ENCODE assay signal across 9 mouse cellular contexts in the genomic region with DNA sequence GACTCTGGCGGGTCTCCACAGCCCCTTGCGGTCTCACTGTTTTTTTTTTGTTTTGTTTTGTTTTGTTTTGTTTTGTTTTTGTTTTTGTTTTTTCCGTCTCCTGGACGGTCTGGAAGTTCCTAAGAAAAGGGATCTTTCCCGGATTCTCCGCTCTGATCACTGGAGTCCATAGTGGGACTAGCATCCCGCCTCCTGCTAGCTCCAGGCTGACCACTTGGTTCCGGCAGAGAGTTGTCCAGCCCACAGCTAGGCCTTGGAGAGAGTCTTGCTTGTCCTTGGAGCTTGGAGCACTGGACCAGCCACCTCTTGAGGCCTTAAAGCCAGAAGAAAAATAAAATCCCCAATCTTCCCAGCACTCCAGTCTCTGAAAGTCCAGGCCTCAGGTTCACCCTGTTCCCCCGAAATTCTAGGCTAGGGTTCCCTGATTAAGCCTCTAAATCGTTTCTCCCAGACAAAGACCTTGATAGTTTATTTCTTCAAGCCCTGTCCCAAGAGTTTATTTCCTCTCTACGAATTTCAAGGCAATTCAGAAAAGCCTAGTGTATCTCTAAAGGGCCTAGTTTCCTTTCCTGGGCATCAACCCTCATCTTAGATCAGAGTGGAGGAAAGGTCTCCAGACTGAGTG. TPM values are rescaled to one million over a fixed set of nuclear protein-coding genes. Genes with fewer than 3 reads are reported as not detected.
A peak's percentile ranks its signal among the peaks of the same experiment; 100 is the strongest.
DNase-seq lines count a peak whose midpoint lies in the region; ATAC-seq and TF ChIP-seq lines count a peak whose summit lies in the region.
"Had no signal": no experiment of that assay in that cellular context is flagged by ENCODE, and none has a peak within 500 bp of the region (broad histone marks: within the 10 kb centered on the region; RNA-seq: fewer than 3 reads in every experiment).

No protein-coding gene starts in this region.

- TF ChIP-seq POLR2A in brain, embryonic 14.5 days (IDR thresholded peaks at IDR 0.05; ENCODE audit: borderline replicate concordance, extremely low read depth, insufficient read depth, insufficient read length, poor library complexity, severe bottlenecking), result no peak

- peaks cover 7% of the 10 kb centered on the region; the same call in 1 of the 2 replicates for H3K36me3 ChIP-seq in forebrain, embryonic 10.5 days (replicated peaks)
- H3K36me3 ChIP-seq in forebrain, embryonic 15.5 days, result no peaks in the 10 kb centered on the region
- H3K36me3 ChIP-seq in hindbrain, embryonic 16.5 days (ENCODE audit: control insufficient read depth, insufficient read depth, low read length), result no peaks in the 10 kb centered on the region
- H3K36me3 ChIP-seq in liver, postnatal 0 days (replicated peaks; ENCODE audit: insufficient read depth, low read length), result no peaks in the 10 kb centered on the region

- peaks cover 100% of the 10 kb centered on the region for H3K27me3 ChIP-seq in forebrain, embryonic 10.5 days (ENCODE audit: poor library complexity, severe bottlenecking)
- peaks cover 87% of the 10 kb centered on the region for H3K27me3 ChIP-seq in forebrain, embryonic 15.5 days
- peaks cover 28% of the 10 kb centered on the region for H3K27me3 ChIP-seq in hindbrain, embryonic 16.5 days (replicated peaks; ENCODE audit: control insufficient read depth, insufficient read depth, low read length)
- H3K27me3 ChIP-seq in liver, postnatal 0 days (ENCODE audit: insufficient read depth, low read length), result peaks cover 96% of the 10 kb centered on the region

- peak overlapping the region; percentile 82 for H3K27ac ChIP-seq in forebrain, embryonic 10.5 days
- no peak overlapping the region for H3K27ac ChIP-seq in forebrain, embryonic 15.5 days (replicated peaks)
- H3K27ac ChIP-seq in hindbrain, embryonic 16.5 days (ENCODE audit: low read depth, low read length), result no peak overlapping the region
- H3K27ac ChIP-seq in liver, postnatal 0 days (ENCODE audit: low read depth), result no peak overlapping the region

- WGBS in forebrain, embryonic 10.5 days, result 2% methylated on average over 11 of the region's 11 CpGs
- WGBS in forebrain, embryonic 15.5 days, result 3% methylated on average over 11 of the region's 11 CpGs
- WGBS in hindbrain, embryonic 16.5 days, result 5% methylated on average over 11 of the region's 11 CpGs
- 5% methylated on average over 11 of the region's 11 CpGs for WGBS in liver, postnatal 0 days (ENCODE audit: insufficient replicate concordance)

- ATAC-seq in forebrain, embryonic 15.5 days (replicated peaks), result no peak
- no peak for ATAC-seq in hindbrain, embryonic 16.5 days
- ATAC-seq in liver, postnatal 0 days, result no peak
- no peak for ATAC-seq in frontal cortex, adult (ENCODE audit: low TSS enrichment)

- TF ChIP-seq EP300 in liver, postnatal 0 days (IDR thresholded peaks at IDR 0.05; ENCODE audit: low read depth), result no peak

- no peak overlapping the region for H3K9ac ChIP-seq in forebrain, embryonic 15.5 days (replicated peaks)
- H3K9ac ChIP-seq in hindbrain, embryonic 16.5 days (ENCODE audit: low read depth, low read length), result no peak overlapping the region
- peak overlapping the region; percentile 57 for H3K9ac ChIP-seq in liver, postnatal 0 days (replicated peaks)

- H3K9me3 ChIP-seq in forebrain, embryonic 10.5 days, result no peaks in the 10 kb centered on the region
- no peaks in the 10 kb centered on the region for H3K9me3 ChIP-seq in forebrain, embryonic 15.5 days
- no peaks in the 10 kb centered on the region for H3K9me3 ChIP-seq in hindbrain, embryonic 16.5 days (ENCODE audit: control insufficient read depth, low read length)
- no peaks in the 10 kb centered on the region for H3K9me3 ChIP-seq in liver, postnatal 0 days (ENCODE audit: low read length)

- H3K4me2 ChIP-seq in forebrain, embryonic 15.5 days (replicated peaks), result no peak overlapping the region
- no peak overlapping the region; the same call in 1 of the 2 replicates for H3K4me2 ChIP-seq in hindbrain, embryonic 16.5 days (ENCODE audit: low read length)
- H3K4me2 ChIP-seq in liver, postnatal 0 days (ENCODE audit: low read depth, low read length), result peak overlapping the region; percentile 62

- TF ChIP-seq CTCF in brain, embryonic 14.5 days (IDR thresholded peaks at IDR 0.05; ENCODE audit: borderline replicate concordance, extremely low read depth, insufficient read depth, insufficient read length), result no peak
- TF ChIP-seq CTCF in liver, postnatal 0 days (IDR thresholded peaks at IDR 0.05; ENCODE audit: low read depth), result no peak

- peaks cover 65% of the 10 kb centered on the region for H3K4me1 ChIP-seq in forebrain, embryonic 10.5 days
- H3K4me1 ChIP-seq in forebrain, embryonic 15.5 days, result peaks cover 43% of the 10 kb centered on the region
- H3K4me1 ChIP-seq in hindbrain, embryonic 16.5 days (ENCODE audit: control insufficient read depth, insufficient read depth, low read depth, low read length), result peaks cover 20% of the 10 kb centered on the region
- H3K4me1 ChIP-seq in liver, postnatal 0 days (ENCODE audit: insufficient read depth), result peaks cover 15% of the 10 kb centered on the region

- H3K4me3 ChIP-seq in forebrain, embryonic 10.5 days, result peak overlapping the region; percentile 55
- H3K4me3 ChIP-seq in forebrain, embryonic 15.5 days, result no peak overlapping the region
- H3K4me3 ChIP-seq in hindbrain, embryonic 16.5 days (ENCODE audit: low read length), result peak overlapping the region; percentile 0; the same call in 1 of the 2 replicates
- H3K4me3 ChIP-seq in liver, postnatal 0 days (ENCODE audit: low read depth, low read length), result peak overlapping the region; percentile 52

- peak; percentile 56 for DNase-seq in forebrain, embryonic 10.5 days (ENCODE audit: extremely low spot score, low spot score)
- DNase-seq in brain, embryonic 14.5 days (ENCODE audit: low read depth), result peak; percentile 53
- no peak for DNase-seq in liver, postnatal 0 days
- no peak for DNase-seq in thymus, postnatal 10 days (ENCODE audit: low spot score in 2 of 2)
- DNase-seq in thymus, postnatal 4 days, result no peak

RNA-seq across cellular contexts. Expression of gene Tbx2, which starts 1.5 kb away (rescaled TPM):
- polyA plus RNA-seq in forebrain, embryonic 10.5 days (2016; fragmentation: Nextera tagmentation; extraction: Ambion mirVana), result 2.5 and 3.2 TPM in 2 replicates
- 0.76 and 0.86 TPM in 2 replicates for polyA plus RNA-seq in forebrain, embryonic 15.5 days (2015; fragmentation: Nextera tagmentation; extraction: Ambion mirVana)
- polyA plus RNA-seq in brain, embryonic 14.5 days (2012; rRNA removed), result 5.9 and 8.9 TPM in 2 replicates
- 0.64 and 1.0 TPM in 2 replicates for polyA plus RNA-seq in hindbrain, embryonic 16.5 days (2015; fragmentation: Nextera tagmentation; extraction: Ambion mirVana)
- polyA plus RNA-seq in liver, postnatal 0 days (2015; fragmentation: Nextera tagmentation; extraction: Ambion mirVana), result 0.66 and 0.75 TPM in 2 replicates

RNA-seq across cellular contexts. Expression of gene Gm11444, which starts 16.3 kb away (rescaled TPM):
- not detected in 2 replicates for polyA plus RNA-seq in forebrain, embryonic 10.5 days (2016; fragmentation: Nextera tagmentation; extraction: Ambion mirVana)
- not detected in 2 replicates for polyA plus RNA-seq in forebrain, embryonic 15.5 days (2015; fragmentation: Nextera tagmentation; extraction: Ambion mirVana)
- not detected in 2 replicates for polyA plus RNA-seq in brain, embryonic 14.5 days (2012; rRNA removed)
- not detected in 2 replicates for polyA plus RNA-seq in hindbrain, embryonic 16.5 days (2015; fragmentation: Nextera tagmentation; extraction: Ambion mirVana)
- polyA plus RNA-seq in liver, postnatal 0 days (2015; fragmentation: Nextera tagmentation; extraction: Ambion mirVana), result not detected in 2 replicates
- polyA plus RNA-seq: C2C12 had no signal

RNA-seq across cellular contexts. Expression of gene Tbx4, which starts 52.3 kb away (rescaled TPM):
- polyA plus RNA-seq in forebrain, embryonic 10.5 days (2016; fragmentation: Nextera tagmentation; extraction: Ambion mirVana), result 0.25 and 0.30 TPM in 2 replicates
- 0.11 and 0.25 TPM in 2 replicates for polyA plus RNA-seq in forebrain, embryonic 15.5 days (2015; fragmentation: Nextera tagmentation; extraction: Ambion mirVana)
- polyA plus RNA-seq in brain, embryonic 14.5 days (2012; rRNA removed), result 0.33 and 0.42 TPM in 2 replicates
- 0.40 TPM in 2 replicates for polyA plus RNA-seq in hindbrain, embryonic 16.5 days (2015; fragmentation: Nextera tagmentation; extraction: Ambion mirVana)
- not detected in 2 replicates for polyA plus RNA-seq in liver, postnatal 0 days (2015; fragmentation: Nextera tagmentation; extraction: Ambion mirVana)

Comparison
In these comparisons a context has a peak if more than half of its experiments do, and no peak if none do; other contexts are left out.
1. DNase-seq: peak in forebrain, embryonic 10.5 days (single experiment) and brain, embryonic 14.5 days (single experiment); none in liver, postnatal 0 days (single experiment), thymus, postnatal 10 days (0 of 2) and thymus, postnatal 4 days (single experiment).